Mouse (Mus musculus) T-cell, adult 66 days (primary cell): ENCODE measurements around the gene Gm49337. TPM values are rescaled to one million over a fixed set of nuclear protein-coding genes. Genes with fewer than 3 reads are reported as not detected.

Experiments used
- total RNA-seq, 2 experiments: library from RNA; stranded (reverse); gene quantifications; 3 replicates in 1 of 2; 4 replicates in 1 of 2; pipeline ENCODE4 v1.2.4; 2023

Gene Gm49337
- total RNA-seq: not detected

GRCm38 (mm10) chr4:116173072-116173471 lies at the start of gene Gm49337, which contains the start of gene 1700042G07Rik:
Gene Gm49337 (plus strand): TSS chr4:116173384.
Gene 1700042G07Rik (plus strand): TSS chr4:116173372.

GRCm38 (mm10) chr4:116123602-116124519 lies 49.3 kb upstream of the Gm49337 start, which contains the start of the genes Rad54l and Pomgnt1:
Gene Rad54l (minus strand): TSS chr4:116123690.
Gene Pomgnt1 (plus strand): TSS chr4:116123840.

GRCm38 (mm10) chr4:116151238-116151637 lies 21.9 kb upstream of the Gm49337 start, which contains the start of gene Lurap1:
Gene Lurap1 (minus strand): TSS chr4:116151338.

GRCm38 (mm10) chr4:116167404-116167803 lies 5.8 kb upstream of the Gm49337 start, which contains the start of gene Tspan1:
Gene Tspan1 (minus strand): TSS chr4:116167601.

GRCm38 (mm10) chr4:116221140-116221851 lies 48.1 kb downstream of the Gm49337 start, which contains the start of gene Pik3r3:
Gene Pik3r3 (plus strand): TSS chr4:116221618.

Other genes with a start within 250 kb of the Gm49337 start
- not detected for gene Dmbx1, start 233.5 kb upstream of the Gm49337 start, total RNA-seq
- gene Faah, start 155.5 kb upstream of the Gm49337 start, total RNA-seq: 100 to 1,000 TPM; 134 to 137 TPM
- 10 to 100 TPM; 39.9 to 42.2 TPM for gene Nsun4, start 119.5 kb upstream of the Gm49337 start, total RNA-seq
- gene Uqcrh, start 98.3 kb upstream of the Gm49337 start, total RNA-seq: 100 to 1,000 TPM; 373 to 376 TPM
- gene Lrrc41, start 98.1 kb upstream of the Gm49337 start, total RNA-seq: 10 to 100 TPM; 28.2 to 33.2 TPM
- gene Rad54l, start 49.7 kb upstream of the Gm49337 start, total RNA-seq: 1 to 10 TPM in 1 of 2 experiments, under 1 TPM in 1; 0.53 to 1.3 TPM
- 10 to 100 TPM; 29.3 to 33.7 TPM for gene Pomgnt1, start 49.5 kb upstream of the Gm49337 start, total RNA-seq
- not detected for gene Lurap1, start 22.0 kb upstream of the Gm49337 start, total RNA-seq
- gene Tspan1, start 5.8 kb upstream of the Gm49337 start, total RNA-seq: not detected
- not detected for gene 1700042G07Rik, start within 50 bp of the Gm49337 start, total RNA-seq
- gene Pik3r3, start 48.2 kb downstream of the Gm49337 start, total RNA-seq: 1 to 10 TPM; 4.8 to 6.2 TPM